Mouse (Mus musculus) heart, embryonic 14.5 days (tissue): Measurements from ENCODE around the gene Iars. TPM values are rescaled to one million over a fixed set of nuclear protein-coding genes. Genes with fewer than 3 reads are reported as not detected.

Experiments used
- ATAC-seq: fragments of 200-750 bp; cut with Nextera tagmentation; 2 replicates; pipeline ENCODE4 v1.8.0; 2017; ENCODE audit warnings: low read depth, moderate TSS enrichment; ENCODE audit not compliant: insufficient number of reproducible peaks, insufficient read depth, low FRiP score
- H3K27ac ChIP-seq, 2 experiments: fragments of 200-500 bp in 1 of 2; fragments of 300-500 bp in 1 of 2; sonication (generic) in 1 of 2; replicated peaks in 1 of 2; 2 replicates each; pipeline ENCODE4 v1.5.1; 2012 to 2014; ENCODE audit warnings: low read depth in 2 of 2, low read length in 2 of 2, control low read depth in 1 of 2, mild to moderate bottlenecking in 1 of 2, mixed read lengths in 1 of 2; ENCODE audit not compliant: control insufficient read depth in 1 of 2, insufficient read depth in 1 of 2
- H3K27me3 ChIP-seq: fragments of 300-500 bp; sonication (generic); 2 replicates; pipeline ENCODE4 v1.6.1; 2014; ENCODE audit warnings: mild to moderate bottlenecking, low read length, control low read depth; ENCODE audit not compliant: control insufficient read depth, insufficient read depth
- H3K36me3 ChIP-seq: fragments of 300-500 bp; sonication (generic); 2 replicates; pipeline ENCODE4 v1.6.1; 2014; ENCODE audit warnings: mild to moderate bottlenecking, control low read depth, low read length, mixed read lengths; ENCODE audit not compliant: control insufficient read depth, insufficient read depth
- H3K4me1 ChIP-seq, 2 experiments: fragments of 200-500 bp in 1 of 2; fragments of 300-500 bp in 1 of 2; sonication (generic) in 1 of 2; 2 replicates each; pipeline ENCODE4 v1.6.1; 2012 to 2014; ENCODE audit warnings: low read length in 2 of 2, control low read depth in 1 of 2, mixed read lengths in 1 of 2; ENCODE audit not compliant: control insufficient read depth in 2 of 2, insufficient read depth in 2 of 2
- H3K4me2 ChIP-seq: fragments of 300-500 bp; sonication (generic); 2 replicates; pipeline ENCODE4 v1.6.1; 2014; ENCODE audit warnings: mild to moderate bottlenecking, low read length
- H3K4me3 ChIP-seq, 2 experiments: fragments of 200-500 bp in 1 of 2; fragments of 300-500 bp in 1 of 2; sonication (generic) in 1 of 2; 2 replicates each; pipeline ENCODE4 v1.5.1; 2012 to 2014; ENCODE audit warnings: low read length in 2 of 2, mild to moderate bottlenecking in 2 of 2, control low read depth in 1 of 2, low read depth in 1 of 2, moderate library complexity in 1 of 2; ENCODE audit not compliant: control insufficient read depth in 1 of 2, insufficient read depth in 1 of 2
- H3K9ac ChIP-seq: fragments of 300-500 bp; sonication (generic); 2 replicates; pipeline ENCODE4 v1.6.1; 2014; ENCODE audit warnings: mild to moderate bottlenecking, low read length
- H3K9me3 ChIP-seq: fragments of 300-500 bp; sonication (generic); 2 replicates; pipeline ENCODE4 v1.6.1; 2016; ENCODE audit warnings: low read length, control low read depth; ENCODE audit not compliant: control insufficient read depth
- WGBS: fragments of 180-500 bp; shearing (Covaris S2); extraction: QIAGEN DNeasy Blood & Tissue Kit; methylation state at CpG from one replicate; pipeline ENCODE4 v1.1.7; 2014; 5-methylcytosine and 5-hydroxymethylcytosine counted together
- polyA plus RNA-seq: library from polyadenylated mRNA; unstranded; fragments of >200 nt; fragmentation: Nextera tagmentation; extraction: Ambion mirVana; gene quantifications from 2 replicates; pipeline ENCODE4 v1.2.1, GENCODE M21; 2014

Iars gene
- polyA plus RNA-seq, 1 experiment from 2014 or later, result 52.0 TPM

DNA sequence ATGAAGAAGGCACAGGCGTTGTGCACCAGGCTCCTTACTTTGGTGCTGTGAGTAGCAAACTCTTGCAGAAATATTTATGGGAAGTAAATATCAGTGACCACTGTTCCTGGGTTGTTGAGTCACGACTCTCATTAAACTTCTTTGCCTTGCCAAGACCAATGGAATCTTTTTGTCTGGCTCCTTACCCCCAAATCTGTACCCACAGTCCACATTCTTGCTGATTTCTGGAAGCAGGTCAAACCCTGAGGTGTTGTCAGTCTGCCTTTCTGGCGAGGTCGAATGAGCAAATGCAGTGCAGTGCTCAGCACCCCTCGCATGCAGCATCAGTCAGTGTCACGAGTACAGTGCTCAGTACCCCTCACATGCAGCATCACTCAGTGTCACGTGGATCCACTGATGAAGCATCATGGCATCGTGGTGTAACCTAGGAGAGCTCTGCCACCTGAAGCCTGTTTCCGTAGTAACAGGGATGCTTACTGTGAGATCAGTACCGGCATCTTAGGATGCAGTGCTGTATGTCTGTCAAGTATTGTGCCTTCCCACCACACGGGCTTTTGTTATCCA, 21.4 kb downstream of the Iars start:
- no peaks in the 10 kb centered on the region for H3K9me3 ChIP-seq
- no peaks in the 10 kb centered on the region for H3K27me3 ChIP-seq
- H3K36me3 ChIP-seq, result peaks cover 83% of the 10 kb centered on the region
- WGBS, result 93% methylated on average over 11 of the region's 11 CpGs
- no peak overlapping the region for H3K4me2 ChIP-seq
- H3K27ac ChIP-seq, result no peak overlapping the region
- H3K4me3 ChIP-seq, result no peak overlapping the region
- no peak overlapping the region for H3K9ac ChIP-seq
- no peak for ATAC-seq
- H3K4me1 ChIP-seq, result no peaks in the 10 kb centered on the region

DNA sequence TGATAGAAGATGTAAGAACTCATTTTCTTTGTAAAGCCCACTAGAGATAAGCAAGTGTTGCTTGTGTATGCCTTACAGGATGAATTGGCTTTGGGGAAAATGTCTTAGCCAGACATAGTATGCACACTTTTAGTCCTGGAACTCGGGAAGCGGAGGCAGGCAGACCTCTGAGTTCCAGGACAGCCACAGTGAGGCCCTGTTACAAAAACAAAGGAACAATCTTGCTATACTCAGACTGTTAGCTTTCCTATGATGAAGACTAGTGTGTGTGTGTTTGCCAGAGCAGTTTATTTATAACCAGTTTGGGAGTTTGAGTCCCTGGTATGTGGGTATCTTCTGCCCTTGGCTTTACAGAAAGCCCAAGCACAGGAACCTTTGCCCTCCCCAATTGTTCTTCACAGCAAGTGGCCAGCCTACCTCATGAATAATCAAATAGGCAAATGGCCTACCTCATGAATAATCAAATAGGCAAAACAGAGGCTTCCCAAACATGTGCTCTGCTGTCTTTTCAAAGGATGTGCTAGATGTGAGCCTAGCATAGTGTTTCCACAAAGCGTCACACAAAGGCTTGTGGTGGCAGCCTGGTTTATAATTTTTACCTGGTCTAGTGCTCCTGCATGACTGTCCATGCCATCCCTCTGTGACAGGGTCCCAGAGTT, 24.3 kb downstream of the Iars start:
- no peak overlapping the region for H3K9ac ChIP-seq
- no peak overlapping the region for H3K4me3 ChIP-seq
- no peak overlapping the region for H3K4me2 ChIP-seq
- H3K9me3 ChIP-seq, result no peaks in the 10 kb centered on the region
- ATAC-seq, result no peak
- H3K27me3 ChIP-seq, result no peaks in the 10 kb centered on the region
- 90% methylated on average over 3 of the region's 3 CpGs for WGBS
- no peaks in the 10 kb centered on the region for H3K4me1 ChIP-seq
- no peak overlapping the region for H3K27ac ChIP-seq
- peaks cover 99% of the 10 kb centered on the region for H3K36me3 ChIP-seq

DNA sequence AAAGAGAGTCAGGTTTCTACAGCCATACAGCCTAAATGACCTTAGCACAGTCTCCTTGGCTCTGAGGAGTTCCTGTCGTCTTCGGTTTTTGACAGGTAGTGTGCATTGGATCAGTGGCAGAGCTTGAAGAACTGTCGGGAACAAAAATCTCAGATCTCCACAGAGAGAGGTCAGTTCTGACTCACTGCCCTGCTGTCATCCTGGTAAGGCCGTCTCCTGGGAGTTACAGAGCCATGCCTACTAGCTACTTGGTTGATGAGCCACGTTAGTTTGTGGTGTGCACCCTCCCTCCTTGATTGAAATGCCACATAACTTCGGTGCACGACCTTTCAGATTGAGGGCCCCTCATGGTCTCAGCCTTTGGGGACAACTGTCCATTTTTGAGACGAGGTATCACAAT, 26.4 kb downstream of the Iars start:
- 90% methylated on average over 8 of the region's 8 CpGs for WGBS
- Histone ChIP-seq H3K4me1 (no peaks in the 10 kb centered on the region), H3K27ac (no peak overlapping the region), H3K36me3 (peaks cover 98% of the 10 kb centered on the region), H3K27me3 (no peaks in the 10 kb centered on the region), H3K4me2 (no peak overlapping the region), H3K9me3 (no peaks in the 10 kb centered on the region), H3K9ac (no peak overlapping the region), H3K4me3 (no peak overlapping the region)
- ATAC-seq, result no peak

DNA sequence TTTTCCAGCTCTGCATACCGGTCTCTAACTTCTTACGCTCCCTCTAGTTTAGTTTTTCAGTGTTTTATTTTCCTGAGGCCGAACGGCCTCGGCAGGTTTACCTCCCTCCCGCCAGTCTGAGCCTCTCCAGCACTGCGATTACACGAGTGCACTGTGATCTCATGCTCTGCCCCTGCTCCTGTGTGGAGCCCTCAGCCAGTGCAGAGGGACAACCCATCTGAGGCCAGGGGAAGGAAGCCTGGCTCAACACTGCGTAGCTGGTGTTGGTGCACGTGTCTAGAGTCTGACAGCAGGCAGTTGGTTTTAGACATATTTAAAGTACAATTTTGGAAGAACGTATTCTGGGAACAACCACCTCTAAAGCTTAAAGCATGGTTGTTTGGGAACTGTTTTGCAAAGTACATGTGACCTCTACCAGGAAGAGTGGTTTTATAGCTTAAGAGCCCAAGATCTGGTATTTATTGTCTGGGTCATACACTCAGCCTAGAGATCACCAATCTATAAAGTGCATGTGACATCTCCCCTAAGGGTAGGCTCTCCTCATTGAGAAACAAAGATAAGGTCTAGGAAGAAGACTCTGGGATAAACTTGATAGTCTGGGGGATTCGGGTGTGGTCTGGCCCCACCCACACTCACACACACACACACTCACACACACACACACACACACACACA, 30.3 kb downstream of the Iars start:
- H3K9me3 ChIP-seq, result no peaks in the 10 kb centered on the region
- no peak overlapping the region for H3K9ac ChIP-seq
- no peaks in the 10 kb centered on the region for H3K4me1 ChIP-seq
- no peaks in the 10 kb centered on the region for H3K27me3 ChIP-seq
- WGBS, result 91% methylated on average over 12 of the region's 12 CpGs
- peaks cover 98% of the 10 kb centered on the region for H3K36me3 ChIP-seq
- ATAC-seq, result no peak
- no peak overlapping the region for H3K4me2 ChIP-seq
- no peak overlapping the region for H3K27ac ChIP-seq
- no peak overlapping the region for H3K4me3 ChIP-seq

DNA sequence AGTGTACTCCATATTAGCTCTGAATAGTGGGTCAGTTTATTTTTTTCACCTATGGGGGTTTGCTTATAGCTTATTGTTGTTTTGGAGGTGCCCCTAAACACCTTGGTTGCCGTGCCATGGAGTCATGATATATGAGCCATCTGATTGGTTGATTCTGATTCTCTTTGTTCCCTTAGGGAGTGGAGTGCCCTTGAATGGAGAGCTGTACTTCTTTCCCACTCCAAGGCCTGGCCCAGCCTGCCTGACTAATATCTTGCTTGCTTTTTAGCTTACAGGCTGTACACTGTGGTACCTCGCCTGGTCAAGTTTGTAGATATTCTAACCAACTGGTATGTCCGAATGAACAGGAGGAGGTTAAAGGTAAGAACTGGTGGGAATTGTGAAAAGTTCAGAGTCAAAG, 37.4 kb downstream of the Iars start:
- H3K4me1 ChIP-seq, result no peaks in the 10 kb centered on the region
- ATAC-seq, result no peak
- no peak overlapping the region for H3K27ac ChIP-seq
- H3K36me3 ChIP-seq, result peaks cover 100% of the 10 kb centered on the region
- 90% methylated on average over 3 of the region's 3 CpGs for WGBS
- no peaks in the 10 kb centered on the region for H3K27me3 ChIP-seq
- no peak overlapping the region for H3K4me3 ChIP-seq
- H3K9ac ChIP-seq, result no peak overlapping the region
- no peaks in the 10 kb centered on the region for H3K9me3 ChIP-seq
- no peak overlapping the region for H3K4me2 ChIP-seq

DNA sequence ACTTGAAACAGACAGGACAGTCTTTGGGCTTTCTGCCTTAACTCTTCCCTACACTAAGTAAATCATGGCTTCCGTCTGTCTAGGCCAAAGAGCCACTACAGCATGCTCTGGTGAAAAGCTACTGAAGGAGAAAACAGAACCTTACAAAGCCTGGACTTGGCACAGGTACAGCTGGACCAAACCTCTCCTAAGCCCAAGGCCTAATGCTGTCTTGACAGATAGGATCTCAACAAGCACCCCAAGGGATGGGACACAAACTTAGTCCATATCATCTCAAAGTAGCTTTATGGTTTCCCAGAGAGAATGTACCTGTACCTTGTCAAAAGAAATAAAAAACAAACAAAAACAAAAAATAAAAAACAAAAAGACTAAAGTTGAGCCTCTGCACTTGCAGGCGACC, 54.5 kb downstream of the Iars start:
- Histone ChIP-seq H3K4me3 (no peak overlapping the region), H3K4me1 (no peaks in the 10 kb centered on the region), H3K4me2 (no peak overlapping the region), H3K27me3 (no peaks in the 10 kb centered on the region), H3K27ac (no peak overlapping the region), H3K36me3 (peaks cover 46% of the 10 kb centered on the region), H3K9ac (no peak overlapping the region), H3K9me3 (no peaks in the 10 kb centered on the region)
- no peak for ATAC-seq
- WGBS, result 93% methylated on average over 2 of the region's 2 CpGs

DNA sequence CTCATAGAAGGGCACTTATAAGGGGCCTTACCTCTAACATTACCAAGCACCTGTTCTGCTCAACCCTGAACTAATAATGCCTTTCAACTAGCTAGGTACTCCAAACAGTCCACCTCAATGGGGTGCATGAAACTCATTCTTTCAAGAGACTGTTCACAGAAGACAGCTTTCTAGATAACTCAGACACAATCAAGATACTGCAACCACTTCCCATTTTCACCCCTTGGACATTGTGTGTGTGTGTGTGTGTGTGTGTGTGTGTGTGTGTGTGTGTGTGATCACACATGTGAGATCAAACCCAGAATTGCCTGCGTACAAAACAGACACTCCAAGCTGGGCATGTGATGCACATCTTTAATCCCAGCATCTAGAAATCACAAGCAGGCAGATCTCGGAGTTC, 56.1 kb downstream of the Iars start:
- Histone ChIP-seq H3K36me3 (peaks cover 31% of the 10 kb centered on the region), H3K9me3 (no peaks in the 10 kb centered on the region), H3K4me2 (no peak overlapping the region), H3K9ac (no peak overlapping the region), H3K4me1 (no peaks in the 10 kb centered on the region), H3K27me3 (no peaks in the 10 kb centered on the region), H3K27ac (no peak overlapping the region), H3K4me3 (no peak overlapping the region)
- 81% methylated on average over 2 of the region's 2 CpGs for WGBS
- ATAC-seq, result no peak
